Comparison of ENCODE assay signal across 10 mouse cellular contexts in genomic region chr7:73183761-73184160, GRCm38 (mm10).
DNase-seq lines count a peak whose midpoint lies in the region; ATAC-seq and TF ChIP-seq lines count a peak whose summit lies in the region.
"Had no signal": no experiment of that assay in that cellular context is flagged by ENCODE, and none has a peak within 500 bp of the region (broad histone marks: within the 10 kb centered on the region; RNA-seq: fewer than 3 reads in every experiment).

No protein-coding gene starts in this region.

- H3K27ac ChIP-seq in hindbrain, embryonic 16.5 days (ENCODE audit: low read depth, low read length), result peak overlapping the region; percentile 69
- no peak overlapping the region for H3K27ac ChIP-seq in thymus, adult 2 months (ENCODE audit: control insufficient read depth, insufficient read depth, low read length)
- H3K27ac ChIP-seq: stomach, embryonic 15.5 days had no signal

- ATAC-seq in hindbrain, embryonic 16.5 days, result no peak

- H3K4me1 ChIP-seq in hindbrain, embryonic 16.5 days (ENCODE audit: control insufficient read depth, insufficient read depth, low read depth, low read length), result peaks cover 7% of the 10 kb centered on the region
- H3K4me1 ChIP-seq in thymus, adult 2 months (replicated peaks; ENCODE audit: control insufficient read depth, insufficient read depth, low read length), result no peaks in the 10 kb centered on the region
- H3K4me1 ChIP-seq: megakaryocyte, embryonic 14.5 days; stomach, embryonic 15.5 days had no signal

- no peak for TF ChIP-seq CTCF in thymus, adult 2 months (IDR thresholded peaks at IDR 0.05; ENCODE audit: borderline replicate concordance, control insufficient read depth, extremely low read depth, insufficient read depth, low read length, poor library complexity)

- no peaks in the 10 kb centered on the region for H3K36me3 ChIP-seq in hindbrain, embryonic 16.5 days (ENCODE audit: control insufficient read depth, insufficient read depth, low read length)
- no peaks in the 10 kb centered on the region for H3K36me3 ChIP-seq in thymus, adult 2 months (ENCODE audit: control insufficient read depth, insufficient read depth, low read length)
- H3K36me3 ChIP-seq: stomach, embryonic 15.5 days had no signal

- H3K9me3 ChIP-seq in hindbrain, embryonic 16.5 days (ENCODE audit: control insufficient read depth, low read length), result no peaks in the 10 kb centered on the region
- H3K9me3 ChIP-seq: stomach, embryonic 15.5 days had no signal

- no peak overlapping the region for H3K9ac ChIP-seq in hindbrain, embryonic 16.5 days (ENCODE audit: low read depth, low read length)
- H3K9ac ChIP-seq: stomach, embryonic 15.5 days had no signal

- 64% methylated on average over 8 of the region's 8 CpGs for WGBS in hindbrain, embryonic 16.5 days
- 94% methylated on average over 8 of the region's 8 CpGs for WGBS in thymus, adult 2 months

- peak; percentile 39 for DNase-seq in adrenal gland, adult 2 months
- DNase-seq in adrenal gland, postnatal 4 days (ENCODE audit: low spot score in 2 of 2), result no peak
- DNase-seq in urinary bladder, postnatal 4 days (ENCODE audit: low spot score in 2 of 2), result peak; percentile 59 to 75
- DNase-seq in urinary bladder, postnatal 25 days (ENCODE audit: low spot score), result no peak
- DNase-seq in testis, postnatal 14 days (ENCODE audit: low spot score), result peak; percentile 73
- DNase-seq in thymus, adult 2 months, result no peak
- DNase-seq in cerebellum, adult 18-20 months, result no peak

- H3K4me3 ChIP-seq in hindbrain, embryonic 16.5 days (ENCODE audit: low read length), result no peak overlapping the region
- H3K4me3 ChIP-seq in thymus, adult 2 months (ENCODE audit: control insufficient read depth, insufficient read depth, low read length), result no peak overlapping the region
- H3K4me3 ChIP-seq: megakaryocyte, embryonic 14.5 days; stomach, embryonic 15.5 days had no signal

- no peak for TF ChIP-seq POLR2A in thymus, adult 2 months (IDR thresholded peaks at IDR 0.05; ENCODE audit: control insufficient read depth, extremely low read depth, insufficient read depth, low read length, poor library complexity)

- H3K27me3 ChIP-seq in hindbrain, embryonic 16.5 days (replicated peaks; ENCODE audit: control insufficient read depth, insufficient read depth, low read length), result no peaks in the 10 kb centered on the region
- H3K27me3 ChIP-seq in thymus, adult 2 months (ENCODE audit: control insufficient read depth, insufficient read depth, low read length), result no peaks in the 10 kb centered on the region
- H3K27me3 ChIP-seq: megakaryocyte, embryonic 14.5 days; stomach, embryonic 15.5 days had no signal

- no peak overlapping the region for H3K4me2 ChIP-seq in hindbrain, embryonic 16.5 days (ENCODE audit: low read length)
- H3K4me2 ChIP-seq: stomach, embryonic 15.5 days had no signal

Comparison
In these comparisons a context has a peak if more than half of its experiments do, and no peak if none do; other contexts are left out.
1. DNase-seq: peak in adrenal gland, adult 2 months (single experiment), urinary bladder, postnatal 4 days (2 of 2) and testis, postnatal 14 days (single experiment); none in adrenal gland, postnatal 4 days (0 of 2), urinary bladder, postnatal 25 days (single experiment), thymus, adult 2 months (single experiment) and cerebellum, adult 18-20 months (0 of 2).